Mouse (Mus musculus): ENCODE measurements around the gene Marc2. TPM values are rescaled to one million over a fixed set of nuclear protein-coding genes. Genes with fewer than 3 reads are reported as not detected.
A peak's percentile ranks its signal among the peaks of the same experiment; 100 is the strongest.

Gene Marc2
- polyA plus RNA-seq, 1 experiment from 2014 or later: 197 TPM

DNA sequence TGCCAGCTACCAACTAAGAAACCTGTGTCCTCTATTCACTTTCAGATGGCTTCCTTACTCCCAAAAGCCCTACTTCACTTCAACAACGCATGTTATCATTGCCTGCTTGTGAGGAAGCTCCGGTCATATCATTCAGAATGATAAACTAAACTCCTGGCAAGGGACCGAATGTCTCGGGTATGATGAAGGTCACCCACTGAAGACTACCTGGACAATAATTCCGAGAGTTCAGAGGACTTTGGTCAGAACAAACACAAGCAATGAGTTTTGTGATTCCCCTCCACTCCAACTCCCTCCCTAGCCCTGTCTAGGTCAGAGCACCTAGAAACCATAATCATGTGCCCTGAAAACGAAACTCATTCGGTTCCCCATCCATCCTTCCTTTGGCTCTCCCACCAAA is 35.6 kb upstream of the Marc2 start:
- 70% methylated on average over 7 of the region's 7 CpGs for WGBS
- peak overlapping the region; percentile 51 for H3K4me3 ChIP-seq (ENCODE audit: low read depth, low read length)
- peak overlapping the region; percentile 72; the same call in 1 of the 2 replicates for H3K4me2 ChIP-seq (replicated peaks; ENCODE audit: low read depth)
- no peaks in the 10 kb centered on the region for H3K9me3 ChIP-seq (ENCODE audit: control insufficient read depth, low read length)
- no peak for ATAC-seq (ENCODE audit: low FRiP score, low TSS enrichment)
- no peak for DNase-seq (ENCODE audit: low spot score)
- peak overlapping the region; percentile 60 for H3K9ac ChIP-seq (ENCODE audit: low read length)
- H3K27ac ChIP-seq (replicated peaks): no peak overlapping the region
- H3K4me1 ChIP-seq (replicated peaks; ENCODE audit: control insufficient read depth, insufficient read depth): no peaks in the 10 kb centered on the region
- H3K27me3 ChIP-seq (ENCODE audit: control insufficient read depth, insufficient read depth, low read length): peaks cover 4% of the 10 kb centered on the region
- no peaks in the 10 kb centered on the region for H3K36me3 ChIP-seq (ENCODE audit: control insufficient read depth, insufficient read depth, low read length)
- TF ChIP-seq CTCF (IDR thresholded peaks at IDR 0.05; ENCODE audit: low read depth) (no peak), EP300 (optimal IDR thresholded peaks at IDR 0.05) (no peak)

DNA sequence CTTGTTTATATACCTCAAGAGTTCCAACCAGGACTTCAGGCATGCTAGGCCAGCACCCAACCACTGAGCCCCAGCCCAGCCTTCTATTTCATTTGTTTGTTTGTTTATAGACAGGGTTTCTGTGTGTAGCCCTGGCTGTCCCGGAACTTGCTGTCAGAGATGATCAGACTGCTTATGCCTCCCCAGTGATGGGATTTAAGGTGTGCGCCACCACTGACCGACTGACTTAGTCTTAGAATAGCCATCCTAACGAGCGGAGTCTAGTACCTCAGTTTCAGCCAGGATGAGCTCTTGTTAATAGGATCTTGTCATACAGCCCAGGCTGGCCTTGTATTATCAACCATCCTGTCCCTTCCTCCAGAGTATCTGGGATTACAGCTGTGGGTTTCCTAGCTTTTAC is 35.0 kb upstream of the Marc2 start:
- Histone ChIP-seq H3K27me3 (ENCODE audit: control insufficient read depth, insufficient read depth, low read length) (peaks cover 4% of the 10 kb centered on the region), H3K9ac (ENCODE audit: low read length) (0 out of 2 replicates have a peak overlapping the region, but pooled peaks have one; percentile 13), H3K4me2 (replicated peaks; ENCODE audit: low read depth) (0 out of 2 replicates have a peak overlapping the region, but pooled peaks have one; percentile 11), H3K9me3 (ENCODE audit: control insufficient read depth, low read length) (no peaks in the 10 kb centered on the region), H3K4me1 (replicated peaks; ENCODE audit: control insufficient read depth, insufficient read depth) (no peaks in the 10 kb centered on the region), H3K36me3 (ENCODE audit: control insufficient read depth, insufficient read depth, low read length) (no peaks in the 10 kb centered on the region), H3K4me3 (ENCODE audit: low read depth, low read length) (peak overlapping the region; percentile 15; the same call in 1 of the 2 replicates), H3K27ac (replicated peaks) (no peak overlapping the region)
- DNase-seq (ENCODE audit: low spot score) (no peak), ATAC-seq (ENCODE audit: low FRiP score, low TSS enrichment) (no peak)
- WGBS: 86% methylated on average over 5 of the region's 5 CpGs
- TF ChIP-seq EP300 (optimal IDR thresholded peaks at IDR 0.05): no peak
- no peak for TF ChIP-seq CTCF (IDR thresholded peaks at IDR 0.05; ENCODE audit: low read depth)

DNA sequence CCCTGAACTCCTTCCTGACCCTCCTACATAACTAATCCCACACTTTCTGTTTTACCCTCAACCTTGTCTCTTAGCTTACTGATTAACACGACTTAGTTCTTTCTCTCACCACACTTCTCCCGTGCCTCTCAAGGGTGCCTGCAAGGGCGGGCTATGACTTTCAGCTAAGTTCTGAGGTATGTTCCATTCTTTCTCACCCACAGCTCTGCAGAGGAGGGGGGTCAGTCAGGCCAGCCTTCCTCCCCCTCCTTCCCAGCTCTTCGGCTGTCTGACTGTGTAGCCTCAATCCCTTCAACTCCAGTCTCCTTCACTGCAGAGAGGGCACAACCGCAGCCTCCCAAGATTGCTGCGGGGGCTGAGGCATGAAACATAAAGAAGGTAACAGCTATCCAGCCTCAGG is 32.6 kb upstream of the Marc2 start:
- TF ChIP-seq EP300 (optimal IDR thresholded peaks at IDR 0.05) (no peak), CTCF (IDR thresholded peaks at IDR 0.05; ENCODE audit: low read depth) (no peak)
- peaks cover 4% of the 10 kb centered on the region for H3K27me3 ChIP-seq (ENCODE audit: control insufficient read depth, insufficient read depth, low read length)
- no peaks in the 10 kb centered on the region for H3K4me1 ChIP-seq (replicated peaks; ENCODE audit: control insufficient read depth, insufficient read depth)
- H3K36me3 ChIP-seq (ENCODE audit: control insufficient read depth, insufficient read depth, low read length): no peaks in the 10 kb centered on the region
- no peak overlapping the region for H3K4me3 ChIP-seq (ENCODE audit: low read depth, low read length)
- no peak overlapping the region for H3K27ac ChIP-seq (replicated peaks)
- H3K4me2 ChIP-seq (replicated peaks; ENCODE audit: low read depth): no peak overlapping the region
- H3K9me3 ChIP-seq (ENCODE audit: control insufficient read depth, low read length): no peaks in the 10 kb centered on the region
- 65% methylated on average over 6 of the region's 6 CpGs for WGBS
- H3K9ac ChIP-seq (ENCODE audit: low read length): no peak overlapping the region
- DNase-seq (ENCODE audit: low spot score) (no peak), ATAC-seq (ENCODE audit: low FRiP score, low TSS enrichment) (no peak)

DNA sequence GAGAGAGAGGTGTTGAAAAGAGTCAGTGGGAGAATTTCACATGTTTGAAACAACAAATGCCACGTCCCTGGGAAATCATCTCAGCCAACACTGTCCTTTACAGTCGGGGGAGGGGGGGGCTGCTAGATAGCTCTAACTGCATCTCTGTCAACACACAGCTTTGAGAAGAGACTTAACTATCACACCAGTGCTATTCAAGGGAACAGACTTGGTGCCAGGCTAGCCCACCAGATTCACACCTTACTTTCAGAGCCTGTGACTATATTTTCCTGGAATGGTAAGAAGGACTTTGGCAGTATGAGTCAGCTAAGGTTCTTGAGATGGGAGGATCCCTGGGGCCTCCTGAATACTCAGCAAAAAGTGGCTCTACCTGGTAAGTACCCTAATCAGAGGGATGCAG is 31.1 kb upstream of the Marc2 start:
- no peak for ATAC-seq (ENCODE audit: low FRiP score, low TSS enrichment)
- no peak overlapping the region for H3K9ac ChIP-seq (ENCODE audit: low read length)
- H3K4me1 ChIP-seq (replicated peaks; ENCODE audit: control insufficient read depth, insufficient read depth): no peaks in the 10 kb centered on the region; the same call in 1 of the 2 replicates
- WGBS: 62% methylated on average over 2 of the region's 2 CpGs
- no peaks in the 10 kb centered on the region for H3K36me3 ChIP-seq (ENCODE audit: control insufficient read depth, insufficient read depth, low read length)
- H3K4me3 ChIP-seq (ENCODE audit: low read depth, low read length): no peak overlapping the region
- H3K27me3 ChIP-seq (ENCODE audit: control insufficient read depth, insufficient read depth, low read length): no peaks in the 10 kb centered on the region; the same call in none of the 2 replicates
- no peak for DNase-seq (ENCODE audit: low spot score)
- no peak overlapping the region for H3K4me2 ChIP-seq (replicated peaks; ENCODE audit: low read depth)
- TF ChIP-seq CTCF (IDR thresholded peaks at IDR 0.05; ENCODE audit: low read depth) (no peak), EP300 (optimal IDR thresholded peaks at IDR 0.05) (no peak)
- H3K9me3 ChIP-seq (ENCODE audit: control insufficient read depth, low read length): no peaks in the 10 kb centered on the region
- H3K27ac ChIP-seq (replicated peaks): no peak overlapping the region

DNA sequence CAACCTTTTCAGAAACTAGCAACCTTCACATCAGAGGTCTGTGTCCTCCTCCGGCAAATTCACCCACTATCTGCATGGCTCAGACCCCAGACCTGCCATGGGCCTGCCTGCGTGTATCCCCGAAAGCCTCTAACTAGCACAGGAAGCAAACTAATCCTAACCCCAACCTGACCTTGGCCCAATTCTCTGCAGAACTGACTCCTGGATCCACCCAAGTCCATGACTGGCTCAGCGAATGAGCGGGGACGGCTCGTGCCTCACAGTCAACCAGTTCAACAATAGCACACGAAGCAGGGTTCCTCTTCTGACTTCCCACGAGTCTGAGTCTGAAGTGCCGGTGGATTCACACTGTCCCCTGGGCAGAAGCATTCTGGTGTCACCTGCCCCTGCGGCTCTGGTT is 27.7 kb upstream of the Marc2 start:
- 80% methylated on average over 11 of the region's 11 CpGs for WGBS
- H3K9me3 ChIP-seq (ENCODE audit: control insufficient read depth, low read length): no peaks in the 10 kb centered on the region
- TF ChIP-seq EP300 (optimal IDR thresholded peaks at IDR 0.05) (no peak), CTCF (IDR thresholded peaks at IDR 0.05; ENCODE audit: low read depth) (no peak)
- H3K36me3 ChIP-seq (ENCODE audit: control insufficient read depth, insufficient read depth, low read length): no peaks in the 10 kb centered on the region
- ATAC-seq (ENCODE audit: low FRiP score, low TSS enrichment): no peak
- H3K4me1 ChIP-seq (replicated peaks; ENCODE audit: control insufficient read depth, insufficient read depth): peaks cover 7% of the 10 kb centered on the region
- no peak overlapping the region for H3K4me3 ChIP-seq (ENCODE audit: low read depth, low read length)
- no peaks in the 10 kb centered on the region for H3K27me3 ChIP-seq (ENCODE audit: control insufficient read depth, insufficient read depth, low read length)
- no peak overlapping the region for H3K27ac ChIP-seq (replicated peaks)
- no peak for DNase-seq (ENCODE audit: low spot score)
- H3K9ac ChIP-seq (ENCODE audit: low read length): no peak overlapping the region
- no peak overlapping the region for H3K4me2 ChIP-seq (replicated peaks; ENCODE audit: low read depth)

DNA sequence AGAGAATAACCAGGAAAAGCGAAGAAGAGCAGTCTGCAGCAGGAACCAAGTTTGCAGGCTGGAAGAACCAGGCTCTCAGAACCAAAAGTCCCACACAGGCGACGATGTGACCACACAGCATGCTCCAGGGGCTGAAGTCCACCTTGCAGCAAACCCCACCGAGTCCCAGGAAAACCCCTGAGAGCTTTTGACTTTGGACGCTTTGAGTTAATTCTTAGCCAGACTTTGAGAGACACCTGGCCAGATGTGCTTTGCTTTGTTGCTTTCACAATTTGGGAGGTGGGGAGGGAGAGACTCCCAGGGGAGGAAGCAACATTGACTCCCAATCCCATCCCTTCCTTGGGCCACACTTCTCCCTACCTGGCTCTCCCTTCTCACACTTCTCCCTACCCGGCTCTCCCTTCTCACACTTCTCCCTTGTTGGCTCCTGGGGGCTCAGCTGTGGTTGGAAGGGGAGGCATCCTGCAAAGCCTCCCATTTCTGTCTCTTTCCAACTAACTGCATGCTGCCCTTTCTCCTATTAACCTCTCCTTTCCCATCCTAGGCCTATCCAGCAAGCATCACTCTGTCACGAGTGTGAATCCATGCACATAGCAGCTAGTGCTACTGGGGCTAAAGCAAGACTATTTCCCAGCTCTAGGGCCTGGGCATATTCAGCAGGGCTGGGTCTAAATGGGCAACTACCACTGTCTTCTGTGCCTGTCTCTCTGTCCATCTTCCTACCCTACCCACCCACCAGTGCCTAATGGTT is 26.0 kb upstream of the Marc2 start:
- DNase-seq (ENCODE audit: low spot score) (no peak), ATAC-seq (ENCODE audit: low FRiP score, low TSS enrichment) (no peak)
- peaks cover 7% of the 10 kb centered on the region for H3K4me1 ChIP-seq (replicated peaks; ENCODE audit: control insufficient read depth, insufficient read depth)
- H3K27me3 ChIP-seq (ENCODE audit: control insufficient read depth, insufficient read depth, low read length): no peaks in the 10 kb centered on the region
- H3K9ac ChIP-seq (ENCODE audit: low read length): no peak overlapping the region
- no peaks in the 10 kb centered on the region for H3K9me3 ChIP-seq (ENCODE audit: control insufficient read depth, low read length)
- H3K4me3 ChIP-seq (ENCODE audit: low read depth, low read length): no peak overlapping the region
- TF ChIP-seq CTCF (IDR thresholded peaks at IDR 0.05; ENCODE audit: low read depth) (no peak), EP300 (optimal IDR thresholded peaks at IDR 0.05) (no peak)
- peak overlapping the region; percentile 61 for H3K27ac ChIP-seq (replicated peaks)
- H3K36me3 ChIP-seq (ENCODE audit: control insufficient read depth, insufficient read depth, low read length): no peaks in the 10 kb centered on the region
- H3K4me2 ChIP-seq (replicated peaks; ENCODE audit: low read depth): no peak overlapping the region
- 64% methylated on average over 7 of the region's 7 CpGs for WGBS

All from stomach, postnatal 0 days (tissue).